Mouse (Mus musculus): ENCODE data around the gene Hk2.

- TF ChIP-seq CTCF (conservative IDR thresholded peaks at IDR 0.05; ENCODE audit: low read length) (no peak), NANOG (IDR thresholded peaks at IDR 0.05; ENCODE audit: borderline replicate concordance, low read length) (no peak), POU5F1 (IDR thresholded peaks at IDR 0.05; ENCODE audit: borderline replicate concordance, low read length) (peak; percentile 95)
These were observed 1.7 kb downstream of the Hk2 start for GRCm38 (mm10) chr6:82772451-82773101.

Data from E14TG2a.4 (cell line).